Mouse (Mus musculus) CH12.LX (cell line): ENCODE measurements at regions not wholly inside any gene's neighbourhood (a gene's known extent, or its start where the extent isn't known, plus 50 kb on each side); places are given as distances from the start of the nearest gene placed in this dataset.

ENCODE experiments used
- DNase-seq: peaks from one replicate; pipeline ENCODE4 v3.0.0-alpha.2; 2013; ENCODE audit errors: extremely low read depth
- H3K27ac ChIP-seq: 2 replicates; pipeline ENCODE4 v1.5.1; 2012; ENCODE audit warnings: low read depth, mild to moderate bottlenecking, control low read depth, moderate library complexity; ENCODE audit not compliant: insufficient read depth
- H3K27me3 ChIP-seq: replicated peaks from 2 replicates; pipeline ENCODE3; 2012; ENCODE audit warnings: inconsistent platforms
- H3K36me3 ChIP-seq, 2 experiments: replicated peaks in 1 of 2; 2 replicates each; pipeline versions ENCODE3 to v1.6.1; 2012; ENCODE audit warnings: inconsistent platforms in 1 of 2, low read length in 1 of 2, mild to moderate bottlenecking in 1 of 2, mixed read lengths in 1 of 2, moderate library complexity in 1 of 2; ENCODE audit not compliant: control insufficient read depth in 1 of 2, insufficient read depth in 1 of 2
- H3K4me1 ChIP-seq, 2 experiments: 2 replicates each; pipeline ENCODE4 v1.6.1; 2012; ENCODE audit warnings: inconsistent platforms in 1 of 2, moderate library complexity in 1 of 2; ENCODE audit not compliant: insufficient read depth in 2 of 2, control insufficient read depth in 1 of 2
- H3K4me2 ChIP-seq: 2 replicates; pipeline ENCODE4 v1.6.1; 2012; ENCODE audit warnings: low read depth, mild to moderate bottlenecking, control low read depth; ENCODE audit not compliant: poor library complexity, insufficient read depth, severe bottlenecking
- H3K4me3 ChIP-seq, 3 experiments: fragments of 150-350 bp in 1 of 3; sonication (generic) in 1 of 3; replicated peaks in 1 of 3; 2 replicates each; pipeline versions ENCODE3 to v1.5.1; 2011 to 2012; ENCODE audit warnings: low read depth in 2 of 3, low read length in 2 of 3, mild to moderate bottlenecking in 2 of 3, moderate library complexity in 2 of 3, control low read depth in 1 of 3, improper control_type of control experiment in 1 of 3, inconsistent platforms in 1 of 3, mixed read lengths in 1 of 3; ENCODE audit not compliant: poor library complexity in 1 of 3
- H3K79me2 ChIP-seq: replicated peaks from 2 replicates; pipeline ENCODE4 v1.6.1; 2012; ENCODE audit warnings: mild to moderate bottlenecking, moderate library complexity; ENCODE audit not compliant: control insufficient read depth, poor library complexity, insufficient read depth, severe bottlenecking; ENCODE audit errors: extremely low read depth
- H3K9ac ChIP-seq: 2 replicates; pipeline ENCODE4 v1.6.1; 2012; ENCODE audit warnings: low read depth, mild to moderate bottlenecking, control low read depth, moderate library complexity; ENCODE audit not compliant: insufficient read depth
- H3K9me3 ChIP-seq: replicated peaks from 2 replicates; pipeline ENCODE3; 2012; ENCODE audit warnings: low read length, inconsistent platforms, mixed read lengths
- CTCF ChIP-seq, 2 experiments: IDR thresholded peaks in 1 of 2; conservative IDR thresholded peaks in 1 of 2; 2 replicates each; pipeline ENCODE4 v1.5.1; 2011 to 2012; ENCODE audit warnings: low read depth in 2 of 2, low read length in 2 of 2, improper control_type of control experiment in 1 of 2, inconsistent platforms in 1 of 2, mild to moderate bottlenecking in 1 of 2, moderate library complexity in 1 of 2
- ETS1 ChIP-seq: conservative IDR thresholded peaks from 2 replicates; pipeline ENCODE4 v1.6.1; 2012; ENCODE audit warnings: low read depth, mild to moderate bottlenecking, inconsistent platforms, low read length, improper control_type of control experiment, moderate library complexity
- GABPA ChIP-seq: IDR thresholded peaks from 2 replicates; pipeline ENCODE4 v1.6.1; 2012; ENCODE audit warnings: low read depth, low read length, improper control_type of control experiment, inconsistent platforms; ENCODE audit not compliant: insufficient replicate concordance
- HCFC1 ChIP-seq: IDR thresholded peaks from 2 replicates; pipeline ENCODE4 v1.6.1; 2012; ENCODE audit warnings: low read depth, mild to moderate bottlenecking, inconsistent platforms, low read length, improper control_type of control experiment
- JUND ChIP-seq: conservative IDR thresholded peaks from 2 replicates; pipeline ENCODE4 v1.6.1; 2011; ENCODE audit warnings: low read depth, low read length, improper control_type of control experiment
- KAT2A ChIP-seq: IDR thresholded peaks from 2 replicates; pipeline ENCODE4 v1.6.1; 2012; ENCODE audit warnings: low read length, improper control_type of control experiment, inconsistent platforms; ENCODE audit not compliant: insufficient replicate concordance
- MXI1 ChIP-seq: IDR thresholded peaks from 2 replicates; pipeline ENCODE4 v1.6.1; 2011; ENCODE audit warnings: mild to moderate bottlenecking, low read depth, low read length, improper control_type of control experiment
- NRF1 ChIP-seq: IDR thresholded peaks from 2 replicates; pipeline ENCODE4 v1.6.1; 2014; ENCODE audit warnings: low read depth, mild to moderate bottlenecking, inconsistent platforms, low read length, improper control_type of control experiment, moderate library complexity
- PAX5 ChIP-seq: IDR thresholded peaks from 2 replicates; pipeline ENCODE4 v1.6.1; 2012; ENCODE audit warnings: low read length, inconsistent platforms, mixed read lengths
- RAD21 ChIP-seq: IDR thresholded peaks from 2 replicates; pipeline ENCODE4 v1.6.1; 2011; ENCODE audit warnings: low read depth, mild to moderate bottlenecking, low read length, improper control_type of control experiment, moderate library complexity
- RCOR1 ChIP-seq: conservative IDR thresholded peaks from 2 replicates; pipeline ENCODE4 v1.6.1; 2012; ENCODE audit warnings: low read depth, mild to moderate bottlenecking, inconsistent platforms, low read length, improper control_type of control experiment
- SMC3 ChIP-seq: IDR thresholded peaks from 2 replicates; pipeline ENCODE4 v1.6.1; 2011; ENCODE audit warnings: low read depth, low read length, improper control_type of control experiment
- TBP ChIP-seq: conservative IDR thresholded peaks from 2 replicates; pipeline ENCODE4 v1.6.1; 2011; ENCODE audit warnings: low read depth, low read length, improper control_type of control experiment
- TCF12 ChIP-seq: IDR thresholded peaks from 2 replicates; pipeline ENCODE4 v1.6.1; 2014; ENCODE audit warnings: low read depth, mild to moderate bottlenecking, inconsistent platforms, low read length, improper control_type of control experiment
- UBTF ChIP-seq: IDR thresholded peaks from 2 replicates; pipeline ENCODE4 v1.6.1; 2012; ENCODE audit warnings: low read depth, mild to moderate bottlenecking, inconsistent platforms, low read length, improper control_type of control experiment, moderate library complexity
- ZC3H11A ChIP-seq: IDR thresholded peaks from 2 replicates; pipeline ENCODE4 v1.6.1; 2012; ENCODE audit warnings: low read depth, mild to moderate bottlenecking, inconsistent platforms, low read length, improper control_type of control experiment
- ZMIZ1 ChIP-seq: IDR thresholded peaks from 2 replicates; pipeline ENCODE4 v1.6.1; 2012; ENCODE audit warnings: low read depth, mild to moderate bottlenecking, inconsistent platforms, low read length, improper control_type of control experiment
- ZNF384 ChIP-seq: IDR thresholded peaks from 2 replicates; pipeline ENCODE4 v1.6.1; 2012; ENCODE audit warnings: low read depth, low read length, improper control_type of control experiment, inconsistent platforms
- dilution Hi-C: fragments of 300-500 bp; cut with MboI; formaldehyde crosslinking; loops from 2 replicates; pipeline ENCODE4 v1.14.3; 2020; ENCODE audit warnings: low sequenced_read_pairs; ENCODE audit not compliant: extremely low pct_unique_long_range_greater_than_20kb, extremely low pct_ligation_motif_present
- in situ Hi-C: fragments of 300-500 bp; cut with MboI; formaldehyde crosslinking; loops from 3 replicates; pipeline ENCODE4 v1.14.3; 2019; ENCODE audit warnings: low sequenced_read_pairs, low pct_ligation_motif_present, low pct_unique_long_range_greater_than_20kb, mixed read lengths

GRCm38 (mm10) chr1:143000216-143000615 lies 640.2 kb upstream of the B3galt2 start:
- no peak overlapping the region for H3K4me2 ChIP-seq
- DNase-seq: peak; percentile 1
- no peaks in the 10 kb centered on the region for H3K79me2 ChIP-seq
- no peak overlapping the region for H3K9ac ChIP-seq
- no peaks in the 10 kb centered on the region for H3K27me3 ChIP-seq
- in situ Hi-C loops: no loop called here
- H3K9me3 ChIP-seq: peaks cover 2% of the 10 kb centered on the region
- H3K36me3 ChIP-seq: no peaks in the 10 kb centered on the region
- no peaks in the 10 kb centered on the region for H3K4me1 ChIP-seq
- H3K27ac ChIP-seq: no peak overlapping the region
- TF ChIP-seq RAD21 (no peak), RCOR1 (no peak), MXI1 (no peak), JUND (no peak), ZMIZ1 (no peak), TBP (no peak), ZC3H11A (no peak), TCF12 (no peak), HCFC1 (no peak), NRF1 (no peak), KAT2A (no peak), UBTF (no peak), GABPA (no peak), SMC3 (no peak), PAX5 (no peak), ETS1 (no peak), ZNF384 (no peak), CTCF (conservative IDR thresholded peaks at IDR 0.05 in 1 of 2, IDR thresholded peaks at IDR 0.05 in 1 of 2; ENCODE audit: low read depth in 2 of 2, low read length in 2 of 2) (no peak)
- H3K4me3 ChIP-seq: no peak overlapping the region
- dilution Hi-C loops: no loop called here

- Histone ChIP-seq H3K9me3 (peaks cover 2% of the 10 kb centered on the region), H3K4me1 (no peaks in the 10 kb centered on the region), H3K27me3 (no peaks in the 10 kb centered on the region), H3K79me2 (no peaks in the 10 kb centered on the region), H3K36me3 (no peaks in the 10 kb centered on the region), H3K4me3 (no peak overlapping the region), H3K27ac (no peak overlapping the region), H3K4me2 (no peak overlapping the region), H3K9ac (no peak overlapping the region)
- no peak for DNase-seq
- in situ Hi-C loops (no loop called here), dilution Hi-C loops (no loop called here)
- no peak for TF ChIP-seq HCFC1
- no peak for TF ChIP-seq ZNF384
Measured at GRCm38 (mm10) chr1:143001112-143001511, 639.4 kb upstream of the B3galt2 start.
